Mouse (Mus musculus): ENCODE results near the gene Hdgfl3. TPM values are rescaled to one million over a fixed set of nuclear protein-coding genes. Genes with fewer than 3 reads are reported as not detected.

Gene Hdgfl3
- polyA plus RNA-seq, 1 experiment from 2014 or later: 84.3 TPM

DNA sequence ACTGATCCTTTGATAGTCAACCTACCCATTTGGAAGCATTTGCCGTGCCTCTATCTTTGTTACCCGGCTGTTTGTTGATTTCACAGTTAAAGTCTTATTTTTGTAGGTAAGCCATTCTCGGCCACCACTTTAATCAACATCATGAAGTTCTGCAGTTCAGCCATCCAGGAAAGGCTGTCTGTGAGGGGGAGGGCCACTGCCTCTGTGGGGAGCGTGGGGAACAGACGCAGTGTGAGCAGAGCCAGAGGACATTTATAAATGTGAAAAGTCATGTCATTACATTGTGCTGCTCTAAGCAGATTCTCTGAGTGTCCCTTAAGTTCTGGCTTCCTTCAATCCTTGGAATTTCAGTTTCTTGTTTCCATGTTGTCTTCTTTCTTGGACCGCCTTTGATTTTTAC, 84.1 kb downstream of the Hdgfl3 start:
- Histone ChIP-seq H3K36me3 (replicated peaks; ENCODE audit: control insufficient read depth, insufficient read depth) (no peaks in the 10 kb centered on the region), H3K27me3 (ENCODE audit: control insufficient read depth, insufficient read depth, low read length) (no peaks in the 10 kb centered on the region), H3K9ac (no peak overlapping the region), H3K4me2 (replicated peaks) (no peak overlapping the region), H3K4me3 (replicated peaks; ENCODE audit: low read length) (no peak overlapping the region), H3K4me1 (replicated peaks; ENCODE audit: control insufficient read depth, insufficient read depth, low read length) (peaks cover 7% of the 10 kb centered on the region), H3K27ac (no peak overlapping the region), H3K9me3 (ENCODE audit: control insufficient read depth, low read length) (no peaks in the 10 kb centered on the region)
- ATAC-seq (ENCODE audit: low FRiP score) (no peak), DNase-seq (ENCODE audit: low spot score) (no peak)
- WGBS: 88% methylated on average over 6 of the region's 6 CpGs

DNA sequence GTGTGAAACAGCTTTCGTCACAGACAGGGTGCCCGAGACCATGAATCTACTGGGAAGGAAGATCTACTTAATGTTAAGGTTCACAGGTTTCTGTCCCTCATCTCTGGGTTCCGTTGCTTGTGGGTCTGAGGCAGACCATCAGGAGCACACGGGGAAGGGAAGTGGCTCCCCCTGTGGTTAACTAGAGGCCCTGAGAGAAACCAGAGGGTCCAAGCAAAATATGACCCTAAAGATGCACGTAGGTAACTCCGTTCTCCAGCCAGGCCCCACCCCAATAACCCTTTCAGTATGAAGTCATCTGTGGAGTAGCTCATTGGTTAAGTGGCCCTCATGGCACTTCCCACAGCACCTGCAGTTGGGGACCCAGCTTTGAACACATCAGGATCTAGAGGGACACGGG, 84.6 kb downstream of the Hdgfl3 start:
- DNase-seq (ENCODE audit: low spot score) (no peak), ATAC-seq (ENCODE audit: low FRiP score) (no peak)
- no peak overlapping the region for H3K9ac ChIP-seq
- H3K4me2 ChIP-seq (replicated peaks): no peak overlapping the region
- 89% methylated on average over 7 of the region's 7 CpGs for WGBS
- no peaks in the 10 kb centered on the region for H3K36me3 ChIP-seq (replicated peaks; ENCODE audit: control insufficient read depth, insufficient read depth)
- peaks cover 3% of the 10 kb centered on the region for H3K4me1 ChIP-seq (replicated peaks; ENCODE audit: control insufficient read depth, insufficient read depth, low read length)
- H3K27ac ChIP-seq: no peak overlapping the region
- no peaks in the 10 kb centered on the region for H3K9me3 ChIP-seq (ENCODE audit: control insufficient read depth, low read length)
- H3K4me3 ChIP-seq (replicated peaks; ENCODE audit: low read length): no peak overlapping the region
- no peaks in the 10 kb centered on the region for H3K27me3 ChIP-seq (ENCODE audit: control insufficient read depth, insufficient read depth, low read length)

DNA sequence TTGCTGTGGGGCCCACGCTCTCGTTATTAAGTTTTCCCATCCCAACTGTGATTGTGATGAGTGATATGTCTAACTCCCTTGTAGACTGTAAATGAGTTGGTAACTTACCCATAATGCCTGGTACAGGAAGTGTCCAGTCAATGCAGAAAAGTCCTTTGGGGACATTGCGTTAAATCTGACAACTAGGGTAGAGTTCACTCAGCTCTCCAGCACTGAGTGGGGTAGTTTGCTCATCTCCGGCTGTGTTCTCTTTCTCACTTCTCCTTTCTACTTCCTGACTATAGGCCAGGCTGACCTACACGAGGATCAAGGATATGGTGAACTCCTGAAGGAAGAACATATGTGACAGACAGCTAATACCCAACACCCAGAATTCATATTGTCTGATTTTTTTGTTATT, 85.1 kb downstream of the Hdgfl3 start:
- Histone ChIP-seq H3K27me3 (ENCODE audit: control insufficient read depth, insufficient read depth, low read length) (no peaks in the 10 kb centered on the region), H3K27ac (no peak overlapping the region), H3K4me3 (replicated peaks; ENCODE audit: low read length) (no peak overlapping the region), H3K9ac (no peak overlapping the region), H3K36me3 (replicated peaks; ENCODE audit: control insufficient read depth, insufficient read depth) (no peaks in the 10 kb centered on the region), H3K9me3 (ENCODE audit: control insufficient read depth, low read length) (no peaks in the 10 kb centered on the region), H3K4me2 (replicated peaks) (no peak overlapping the region), H3K4me1 (replicated peaks; ENCODE audit: control insufficient read depth, insufficient read depth, low read length) (no peaks in the 10 kb centered on the region)
- no peak for ATAC-seq (ENCODE audit: low FRiP score)
- WGBS: 98% methylated on average over 5 of the region's 5 CpGs
- no peak for DNase-seq (ENCODE audit: low spot score)

DNA sequence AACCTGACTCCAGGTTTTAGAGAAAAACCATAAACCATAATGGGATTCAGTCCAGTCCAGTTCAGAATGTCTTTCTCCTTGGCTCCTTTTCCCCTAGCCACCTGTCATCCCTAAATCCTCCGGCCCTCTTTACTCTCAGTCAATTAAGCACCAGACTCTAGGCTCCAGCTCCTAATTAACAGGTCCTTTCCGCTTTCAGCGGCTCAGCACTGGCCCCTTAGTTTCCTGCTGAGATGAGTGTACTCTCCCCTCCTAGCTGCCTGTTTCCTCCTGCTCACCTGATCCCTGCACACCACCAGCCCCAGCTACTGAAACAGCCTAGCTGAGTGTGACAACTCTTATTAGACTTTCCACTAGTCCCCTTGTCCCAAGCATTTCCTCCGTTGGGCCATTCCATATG, 86.5 kb downstream of the Hdgfl3 start:
- ATAC-seq (ENCODE audit: low FRiP score): no peak
- Histone ChIP-seq H3K4me1 (replicated peaks; ENCODE audit: control insufficient read depth, insufficient read depth, low read length) (no peaks in the 10 kb centered on the region), H3K4me3 (replicated peaks; ENCODE audit: low read length) (no peak overlapping the region), H3K36me3 (replicated peaks; ENCODE audit: control insufficient read depth, insufficient read depth) (no peaks in the 10 kb centered on the region), H3K9ac (no peak overlapping the region), H3K27me3 (ENCODE audit: control insufficient read depth, insufficient read depth, low read length) (no peaks in the 10 kb centered on the region), H3K4me2 (replicated peaks) (no peak overlapping the region), H3K9me3 (ENCODE audit: control insufficient read depth, low read length) (no peaks in the 10 kb centered on the region), H3K27ac (no peak overlapping the region)
- 33% methylated on average over 4 of the region's 4 CpGs for WGBS
- DNase-seq (ENCODE audit: low spot score): no peak

DNA sequence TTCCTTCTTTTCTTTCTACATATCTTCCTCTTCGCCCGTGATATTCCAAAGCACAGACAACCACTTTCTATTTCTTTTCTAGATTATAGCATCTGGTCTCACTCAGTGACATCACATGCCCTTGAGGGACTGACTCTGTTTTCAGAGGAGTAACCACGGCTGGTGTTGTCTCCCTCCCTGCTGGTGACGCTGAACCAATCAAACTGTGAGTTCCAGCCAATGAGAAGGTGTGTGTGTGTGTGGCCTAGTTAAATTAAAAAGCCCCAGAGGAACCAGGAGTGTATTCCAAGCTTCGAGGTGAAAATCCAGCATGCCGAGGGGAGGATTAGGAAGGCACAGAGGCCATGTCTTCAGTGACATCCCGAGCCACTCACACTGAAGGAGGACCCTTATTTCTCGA, 87.3 kb downstream of the Hdgfl3 start:
- H3K27ac ChIP-seq: no peak overlapping the region
- no peak for DNase-seq (ENCODE audit: low spot score)
- H3K9ac ChIP-seq: no peak overlapping the region

DNA sequence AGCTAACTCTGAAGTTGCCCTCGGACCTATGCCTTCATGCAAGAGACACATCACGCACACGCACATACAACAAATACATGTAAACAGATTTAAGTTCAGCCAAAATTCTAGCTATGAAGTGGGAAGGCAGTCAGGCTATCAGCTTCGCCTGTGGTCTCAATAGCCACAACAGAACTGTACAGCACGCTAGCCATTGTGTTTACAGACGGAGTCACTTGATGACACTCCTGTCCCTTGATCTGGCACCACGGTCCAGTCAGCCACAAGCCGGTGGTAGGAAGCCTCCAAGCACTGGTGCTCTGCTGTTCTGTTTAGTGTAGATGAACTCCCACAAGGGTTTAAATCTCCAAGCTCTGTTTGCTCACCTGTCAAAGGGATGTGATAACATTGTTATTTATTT, 88.3 kb downstream of the Hdgfl3 start:
- WGBS: 89% methylated on average over 8 of the region's 8 CpGs

More for the DNA sequence above, 87.3 kb downstream of the Hdgfl3 start:
- Histone ChIP-seq H3K4me2 (replicated peaks) (no peak overlapping the region), H3K36me3 (replicated peaks; ENCODE audit: control insufficient read depth, insufficient read depth) (no peaks in the 10 kb centered on the region), H3K4me1 (replicated peaks; ENCODE audit: control insufficient read depth, insufficient read depth, low read length) (no peaks in the 10 kb centered on the region), H3K9me3 (ENCODE audit: control insufficient read depth, low read length) (no peaks in the 10 kb centered on the region), H3K4me3 (replicated peaks; ENCODE audit: low read length) (no peak overlapping the region), H3K27me3 (ENCODE audit: control insufficient read depth, insufficient read depth, low read length) (no peaks in the 10 kb centered on the region)
- peak; percentile 57; the same call in 1 of the 2 replicates for ATAC-seq (ENCODE audit: low FRiP score)
- WGBS: 47% methylated on average over 8 of the region's 8 CpGs

DNA sequence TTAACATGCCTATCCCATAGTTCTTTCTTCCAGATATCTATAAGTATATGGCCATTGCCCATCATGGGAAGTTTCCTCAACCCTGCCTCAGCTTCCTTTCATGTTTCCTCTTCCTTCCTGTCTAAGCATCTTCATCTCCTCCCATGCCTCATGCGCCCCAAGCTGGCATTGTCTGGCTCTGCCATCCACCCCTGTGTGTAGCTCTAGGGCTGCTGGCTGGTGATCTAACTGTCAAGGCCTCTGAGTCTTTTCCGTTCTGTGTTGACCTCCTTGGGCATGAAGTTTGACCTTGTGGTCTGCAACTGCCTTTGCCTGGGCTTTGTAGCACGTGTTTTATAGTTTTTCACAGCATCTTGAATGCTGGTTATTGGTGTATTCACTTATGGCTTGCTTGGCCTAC, 89.0 kb downstream of the Hdgfl3 start:
- Histone ChIP-seq H3K9me3 (ENCODE audit: control insufficient read depth, low read length) (no peaks in the 10 kb centered on the region), H3K4me3 (replicated peaks; ENCODE audit: low read length) (no peak overlapping the region), H3K27ac (no peak overlapping the region), H3K36me3 (replicated peaks; ENCODE audit: control insufficient read depth, insufficient read depth) (no peaks in the 10 kb centered on the region), H3K4me1 (replicated peaks; ENCODE audit: control insufficient read depth, insufficient read depth, low read length) (no peaks in the 10 kb centered on the region), H3K9ac (no peak overlapping the region), H3K4me2 (replicated peaks) (no peak overlapping the region), H3K27me3 (ENCODE audit: control insufficient read depth, insufficient read depth, low read length) (no peaks in the 10 kb centered on the region)
- no peak for DNase-seq (ENCODE audit: low spot score)
- ATAC-seq (ENCODE audit: low FRiP score): no peak
- 82% methylated on average over 3 of the region's 3 CpGs for WGBS

More for the DNA sequence above, 88.3 kb downstream of the Hdgfl3 start:
- Histone ChIP-seq H3K27me3 (ENCODE audit: control insufficient read depth, insufficient read depth, low read length) (no peaks in the 10 kb centered on the region), H3K9me3 (ENCODE audit: control insufficient read depth, low read length) (no peaks in the 10 kb centered on the region), H3K27ac (no peak overlapping the region), H3K9ac (no peak overlapping the region), H3K36me3 (replicated peaks; ENCODE audit: control insufficient read depth, insufficient read depth) (no peaks in the 10 kb centered on the region), H3K4me1 (replicated peaks; ENCODE audit: control insufficient read depth, insufficient read depth, low read length) (no peaks in the 10 kb centered on the region), H3K4me3 (replicated peaks; ENCODE audit: low read length) (no peak overlapping the region), H3K4me2 (replicated peaks) (no peak overlapping the region)
- ATAC-seq (ENCODE audit: low FRiP score) (no peak), DNase-seq (ENCODE audit: low spot score) (no peak)

DNA sequence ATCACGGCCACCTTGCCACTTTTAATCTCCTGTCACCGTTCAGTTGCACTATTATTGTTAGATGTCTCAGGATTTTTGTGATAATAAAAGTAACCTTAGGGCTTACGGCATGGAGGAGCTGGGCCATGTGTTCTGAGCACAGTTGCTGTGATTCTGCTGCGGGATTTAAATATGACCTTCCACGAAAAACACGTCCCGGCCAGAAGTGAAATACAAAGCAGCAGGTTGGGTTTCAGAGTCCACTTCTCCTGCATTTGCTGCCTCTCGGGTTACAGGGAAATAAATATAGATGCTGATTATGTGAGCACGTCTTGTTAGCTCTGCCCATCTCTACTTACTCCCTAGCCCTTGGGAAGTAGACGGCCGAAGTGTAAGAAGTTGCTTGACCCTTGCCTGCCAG, 89.5 kb downstream of the Hdgfl3 start:
- Histone ChIP-seq H3K27me3 (ENCODE audit: control insufficient read depth, insufficient read depth, low read length) (no peaks in the 10 kb centered on the region), H3K27ac (no peak overlapping the region), H3K4me2 (replicated peaks) (no peak overlapping the region), H3K4me1 (replicated peaks; ENCODE audit: control insufficient read depth, insufficient read depth, low read length) (no peaks in the 10 kb centered on the region), H3K36me3 (replicated peaks; ENCODE audit: control insufficient read depth, insufficient read depth) (no peaks in the 10 kb centered on the region), H3K9me3 (ENCODE audit: control insufficient read depth, low read length) (no peaks in the 10 kb centered on the region), H3K4me3 (replicated peaks; ENCODE audit: low read length) (no peak overlapping the region), H3K9ac (no peak overlapping the region)
- DNase-seq (ENCODE audit: low spot score) (no peak), ATAC-seq (ENCODE audit: low FRiP score) (no peak)
- 88% methylated on average over 11 of the region's 11 CpGs for WGBS

DNA sequence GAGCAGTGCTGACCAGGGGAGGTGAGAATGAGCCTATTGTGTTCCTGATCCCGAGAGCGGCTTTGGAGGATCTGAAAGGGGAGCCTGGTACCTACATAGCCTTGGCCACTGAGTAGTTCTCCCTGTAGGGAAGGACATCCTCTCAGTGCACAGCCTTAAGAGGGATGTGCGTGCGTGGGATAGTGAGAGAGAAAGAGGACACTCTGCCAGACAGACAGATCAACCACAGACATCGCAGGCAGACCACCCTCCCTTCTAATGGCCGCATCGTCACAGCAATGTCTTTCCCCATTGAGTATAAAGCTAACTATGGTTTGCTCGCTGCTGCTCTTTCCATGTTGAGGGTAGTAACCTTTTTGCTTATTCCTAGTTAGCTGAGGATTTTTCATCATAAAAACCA, 90.4 kb downstream of the Hdgfl3 start:
- Histone ChIP-seq H3K9ac (no peak overlapping the region), H3K36me3 (replicated peaks; ENCODE audit: control insufficient read depth, insufficient read depth) (no peaks in the 10 kb centered on the region), H3K4me3 (replicated peaks; ENCODE audit: low read length) (no peak overlapping the region), H3K4me2 (replicated peaks) (no peak overlapping the region), H3K4me1 (replicated peaks; ENCODE audit: control insufficient read depth, insufficient read depth, low read length) (no peaks in the 10 kb centered on the region), H3K9me3 (ENCODE audit: control insufficient read depth, low read length) (no peaks in the 10 kb centered on the region), H3K27ac (no peak overlapping the region), H3K27me3 (ENCODE audit: control insufficient read depth, insufficient read depth, low read length) (no peaks in the 10 kb centered on the region)
- no peak for DNase-seq (ENCODE audit: low spot score)
- ATAC-seq (ENCODE audit: low FRiP score): no peak
- WGBS: 80% methylated on average over 8 of the region's 8 CpGs

DNA sequence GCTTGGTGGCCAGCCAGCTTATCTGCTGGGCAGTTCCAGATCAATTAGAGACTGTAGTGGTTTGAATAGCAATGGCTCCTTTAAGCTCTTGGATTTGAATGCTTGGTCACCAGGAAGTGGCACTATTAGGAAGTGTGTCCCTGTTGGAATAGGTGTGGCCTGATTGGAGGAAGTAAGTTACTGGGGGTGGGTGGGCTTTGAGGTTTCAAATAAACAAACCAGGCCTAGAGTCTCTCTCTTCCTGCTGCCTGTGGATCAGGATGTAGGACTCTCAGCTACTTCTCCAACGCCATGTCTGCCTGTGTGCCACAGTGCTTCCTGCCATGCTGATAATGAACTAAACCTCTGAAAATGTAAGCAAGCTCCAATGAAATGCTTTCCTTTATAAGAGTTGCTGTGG, 91.3 kb downstream of the Hdgfl3 start:
- Histone ChIP-seq H3K36me3 (replicated peaks; ENCODE audit: control insufficient read depth, insufficient read depth) (no peaks in the 10 kb centered on the region), H3K4me2 (replicated peaks) (no peak overlapping the region), H3K4me3 (replicated peaks; ENCODE audit: low read length) (no peak overlapping the region), H3K27me3 (ENCODE audit: control insufficient read depth, insufficient read depth, low read length) (no peaks in the 10 kb centered on the region), H3K9ac (no peak overlapping the region), H3K27ac (no peak overlapping the region), H3K9me3 (ENCODE audit: control insufficient read depth, low read length) (no peaks in the 10 kb centered on the region), H3K4me1 (replicated peaks; ENCODE audit: control insufficient read depth, insufficient read depth, low read length) (no peaks in the 10 kb centered on the region)
- no peak for ATAC-seq (ENCODE audit: low FRiP score)
- DNase-seq (ENCODE audit: low spot score): no peak
- 73% methylated on average over 1 of the region's 1 CpGs for WGBS
